Mouse (Mus musculus) stomach, postnatal 0 days (tissue): ENCODE measurements around the gene Rnf212.

Experiments
- CTCF ChIP-seq: IDR thresholded peaks from 2 replicates; pipeline ENCODE4 v1.5.1; 2016; ENCODE audit warnings: antibody characterized with exemption, low read depth, mild to moderate bottlenecking, moderate library complexity
- EP300 ChIP-seq: optimal IDR thresholded peaks from 2 replicates; pipeline ENCODE3; 2016; ENCODE audit warnings: antibody characterized with exemption

- TF ChIP-seq CTCF (no peak), EP300 (no peak)
Observed at GRCm38 (mm10) chr5:108715974-108716373, 58.8 kb downstream of the Rnf212 start.
